Mouse (Mus musculus) hindbrain, embryonic 13.5 days (tissue): ENCODE results near the gene Uimc1. TPM values are rescaled to one million over a fixed set of nuclear protein-coding genes. Genes with fewer than 3 reads are reported as not detected.

Source experiments
- ATAC-seq: fragments of 200-750 bp; cut with Nextera tagmentation; 2 replicates; pipeline ENCODE4 v1.8.0; 2017; ENCODE audit warnings: moderate TSS enrichment; ENCODE audit not compliant: low FRiP score
- H3K27ac ChIP-seq: fragments of 300-500 bp; sonication (generic); 2 replicates; pipeline ENCODE4 v1.5.1; 2015; ENCODE audit warnings: inconsistent platforms, mild to moderate bottlenecking, moderate library complexity
- H3K27me3 ChIP-seq: fragments of 300-500 bp; sonication (generic); 2 replicates; pipeline ENCODE4 v1.6.1; 2015; ENCODE audit warnings: mild to moderate bottlenecking, inconsistent platforms
- H3K36me3 ChIP-seq: fragments of 300-500 bp; sonication (generic); 2 replicates; pipeline ENCODE4 v1.6.1; 2015; ENCODE audit warnings: mild to moderate bottlenecking, inconsistent platforms
- H3K4me1 ChIP-seq: fragments of 300-500 bp; sonication (generic); replicated peaks from 2 replicates; pipeline ENCODE4 v1.6.1; 2015; ENCODE audit warnings: inconsistent platforms
- H3K4me2 ChIP-seq: fragments of 300-500 bp; sonication (generic); 2 replicates; pipeline ENCODE4 v1.6.1; 2015; ENCODE audit warnings: inconsistent platforms, mild to moderate bottlenecking, moderate library complexity
- H3K4me3 ChIP-seq: fragments of 300-500 bp; sonication (generic); 2 replicates; pipeline ENCODE4 v1.5.1; 2015; ENCODE audit warnings: mild to moderate bottlenecking, inconsistent platforms
- H3K9ac ChIP-seq: fragments of 300-500 bp; sonication (generic); 2 replicates; pipeline ENCODE4 v1.6.1; 2015; ENCODE audit warnings: mild to moderate bottlenecking, inconsistent platforms
- H3K9me3 ChIP-seq: fragments of 300-500 bp; sonication (generic); 2 replicates; pipeline ENCODE4 v1.6.1; 2016; ENCODE audit warnings: inconsistent platforms
- WGBS: fragments of 180-500 bp; shearing (Covaris S2); methylation state at CpG from one replicate; pipeline ENCODE4 v1.1.7; 2015; 5-methylcytosine and 5-hydroxymethylcytosine counted together
- polyA plus RNA-seq: library from polyadenylated mRNA; unstranded; fragments of >200 nt; fragmentation: Nextera tagmentation; extraction: Ambion mirVana; gene quantifications from 2 replicates; pipeline ENCODE4 v1.2.1, GENCODE M21; 2015

Gene Uimc1
- polyA plus RNA-seq, 1 experiment from 2014 or later, result 20.0 TPM

DNA sequence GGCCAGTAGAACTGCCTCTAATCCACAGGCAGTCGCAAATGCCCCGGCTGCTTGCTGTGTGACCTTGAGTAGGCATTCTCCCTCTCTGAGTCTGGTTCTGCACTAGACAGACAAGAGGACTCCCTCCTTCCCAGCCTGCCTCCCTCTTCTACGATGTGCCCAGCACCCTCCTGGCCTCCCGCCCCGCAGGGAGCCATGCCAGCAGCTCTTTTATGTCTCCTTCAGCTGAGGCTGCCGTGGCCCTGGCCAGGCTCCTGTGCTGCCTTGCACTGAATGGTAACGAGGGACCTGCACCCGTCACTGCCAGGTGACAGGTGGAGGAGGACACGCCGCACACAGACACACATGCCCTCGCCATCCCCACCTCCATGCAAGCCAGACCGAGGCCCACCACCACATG lies 119.1 kb downstream of the Uimc1 start:
- WGBS, result 68% methylated on average over 12 of the region's 12 CpGs

DNA sequence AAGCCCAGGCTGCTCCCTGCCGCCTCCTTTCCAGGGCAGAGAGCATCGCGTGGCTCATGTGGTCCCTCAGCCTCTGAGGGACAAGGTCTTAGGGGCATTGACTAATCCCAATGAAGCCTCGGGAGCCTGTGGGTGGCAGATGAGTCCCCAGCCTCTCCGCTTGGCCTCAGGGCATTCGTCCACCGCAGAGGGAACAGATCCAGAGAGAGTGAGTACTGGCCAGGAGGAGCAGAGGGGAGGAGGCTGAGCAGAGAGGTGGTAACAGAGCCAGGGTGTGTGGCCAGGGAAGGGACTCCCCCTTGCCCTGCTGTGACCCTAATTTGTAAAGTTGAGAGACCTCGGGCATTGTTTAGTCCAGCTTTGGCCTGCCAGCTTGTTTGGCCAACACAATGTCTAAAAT lies 121.3 kb downstream of the Uimc1 start:
- Histone ChIP-seq H3K4me1 (peaks cover 77% of the 10 kb centered on the region), H3K9ac (peak overlapping the region; percentile 35; the same call in 1 of the 2 replicates), H3K27me3 (peaks cover 72% of the 10 kb centered on the region), H3K36me3 (no peaks in the 10 kb centered on the region), H3K4me2 (no peak overlapping the region), H3K27ac (no peak overlapping the region), H3K9me3 (no peaks in the 10 kb centered on the region), H3K4me3 (no peak overlapping the region)
- WGBS, result 31% methylated on average over 8 of the region's 8 CpGs
- no peak for ATAC-seq

More for the DNA sequence above, 119.1 kb downstream of the Uimc1 start:
- ATAC-seq, result 0 out of 2 replicates have a peak, but pooled peaks have one; percentile 7
- H3K27ac ChIP-seq, result no peak overlapping the region
- no peak overlapping the region for H3K4me3 ChIP-seq
- peaks cover 78% of the 10 kb centered on the region for H3K27me3 ChIP-seq
- no peak overlapping the region for H3K4me2 ChIP-seq
- H3K9me3 ChIP-seq, result no peaks in the 10 kb centered on the region
- H3K36me3 ChIP-seq, result no peaks in the 10 kb centered on the region
- no peak overlapping the region for H3K9ac ChIP-seq
- peaks cover 62% of the 10 kb centered on the region for H3K4me1 ChIP-seq

Other genes with a start within 250 kb of the Uimc1 start
- 7.8 and 8.4 TPM in 2 replicates for gene Unc5a, start 150.9 kb downstream of the Uimc1 start, polyA plus RNA-seq
- gene Hk3, start 78.9 kb downstream of the Uimc1 start, polyA plus RNA-seq, result 1.1 and 1.2 TPM in 2 replicates
- gene Zfp346, start 5.0 kb upstream of the Uimc1 start, polyA plus RNA-seq, result 25.0 and 28.2 TPM in 2 replicates
- not detected in 2 replicates for gene Gm17617, start 33.2 kb upstream of the Uimc1 start, polyA plus RNA-seq
- gene Fgfr4, start 52.3 kb upstream of the Uimc1 start, polyA plus RNA-seq, result 1.1 and 2.0 TPM in 2 replicates
- 70.7 and 73.5 TPM in 2 replicates for gene Nsd1, start 109.5 kb upstream of the Uimc1 start, polyA plus RNA-seq
- gene Prelid1, start 220.2 kb upstream of the Uimc1 start, polyA plus RNA-seq, result 300 and 307 TPM in 2 replicates
- gene Rab24, start 221.6 kb upstream of the Uimc1 start, polyA plus RNA-seq, result 95.9 and 102 TPM in 2 replicates
- 12.1 and 12.4 TPM in 2 replicates for gene Mxd3, start 229.5 kb upstream of the Uimc1 start, polyA plus RNA-seq